Mouse (Mus musculus): Measurements from ENCODE around the gene Rabgap1l.

DNA sequence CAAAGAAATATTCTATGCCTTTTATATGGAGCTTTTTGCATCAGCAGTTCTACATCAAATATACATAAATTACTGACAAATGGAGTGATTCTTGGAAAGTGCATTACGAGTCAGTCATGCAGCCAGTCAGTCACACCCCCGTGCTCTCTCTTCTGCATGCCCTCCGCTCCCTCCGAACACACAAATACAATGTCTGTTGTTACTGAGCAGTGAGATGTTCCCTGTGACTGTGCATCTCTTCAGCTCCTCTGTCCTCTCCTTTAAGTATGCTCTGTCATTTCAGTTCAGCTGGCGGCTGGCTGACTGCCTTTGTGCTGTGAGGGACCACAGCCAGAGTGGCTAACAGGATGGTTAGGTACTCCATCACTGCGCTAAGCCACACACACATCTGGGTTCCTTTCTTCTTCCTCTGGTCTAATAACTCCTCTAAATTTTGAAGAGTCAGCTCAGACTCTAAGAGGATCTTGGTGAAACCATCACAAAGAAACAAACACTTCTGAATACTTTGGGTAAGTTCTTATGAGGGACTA, 488.0 kb downstream of the Rabgap1l start:
- no peak for TF ChIP-seq CTCF (IDR thresholded peaks at IDR 0.05; ENCODE audit: control insufficient read depth, insufficient read depth, insufficient replicate concordance, low read depth, low read length)
- TF ChIP-seq POLR2A (IDR thresholded peaks at IDR 0.05; ENCODE audit: control insufficient read depth, low read depth, low read length), result no peak
